Mouse (Mus musculus) stomach, embryonic 14.5 days (tissue): ENCODE results near the gene Evi2. TPM values are rescaled to one million over a fixed set of nuclear protein-coding genes. Genes with fewer than 3 reads are reported as not detected.

Experiments
- ATAC-seq: fragments of 200-750 bp; cut with Nextera tagmentation; 2 replicates; pipeline ENCODE4 v1.8.0; 2017; ENCODE audit warnings: low read depth, moderate TSS enrichment; ENCODE audit not compliant: insufficient number of reproducible peaks, insufficient read depth, low FRiP score
- H3K27ac ChIP-seq: fragments of 300-500 bp; sonication (generic); 2 replicates; pipeline ENCODE4 v1.5.1; 2014; ENCODE audit warnings: mild to moderate bottlenecking, low read length, moderate library complexity, mixed read lengths
- H3K27me3 ChIP-seq: fragments of 300-500 bp; sonication (generic); 2 replicates; pipeline ENCODE4 v1.6.1; 2014; ENCODE audit warnings: low read length, control low read depth, mixed read lengths; ENCODE audit not compliant: control insufficient read depth, insufficient read depth
- H3K36me3 ChIP-seq: fragments of 300-500 bp; sonication (generic); 2 replicates; pipeline ENCODE4 v1.6.1; 2014; ENCODE audit warnings: mild to moderate bottlenecking, control low read depth, low read length, moderate library complexity, mixed read lengths; ENCODE audit not compliant: control insufficient read depth, insufficient read depth
- H3K4me1 ChIP-seq: fragments of 300-500 bp; sonication (generic); 2 replicates; pipeline ENCODE4 v1.6.1; 2014; ENCODE audit warnings: low read length, control low read depth, mixed read lengths; ENCODE audit not compliant: control insufficient read depth, insufficient read depth
- H3K4me2 ChIP-seq: fragments of 300-500 bp; sonication (generic); replicated peaks from 2 replicates; pipeline ENCODE4 v1.6.1; 2014; ENCODE audit warnings: low read depth, low read length, control low read depth
- H3K4me3 ChIP-seq: fragments of 300-500 bp; sonication (generic); 2 replicates; pipeline ENCODE4 v1.5.1; 2014; ENCODE audit warnings: low read depth, low read length, control low read depth
- H3K9ac ChIP-seq: fragments of 300-500 bp; sonication (generic); replicated peaks from 2 replicates; pipeline ENCODE4 v1.6.1; 2014; ENCODE audit warnings: low read depth, mild to moderate bottlenecking, control low read depth, low read length, moderate library complexity, mixed read lengths
- H3K9me3 ChIP-seq: fragments of 300-500 bp; sonication (generic); 2 replicates; pipeline ENCODE4 v1.6.1; 2016; ENCODE audit warnings: low read depth, low read length, control low read depth; ENCODE audit not compliant: control insufficient read depth
- WGBS: fragments of 180-500 bp; shearing (Covaris S2); extraction: QIAGEN DNeasy Blood & Tissue Kit; methylation state at CpG from one replicate; pipeline ENCODE4 v1.1.7; 2014; 5-methylcytosine and 5-hydroxymethylcytosine counted together
- polyA plus RNA-seq: library from polyadenylated mRNA; unstranded; fragments of >200 nt; fragmentation: Nextera tagmentation; extraction: Ambion mirVana; gene quantifications from 2 replicates; pipeline ENCODE4 v1.2.1, GENCODE M21; 2014

The Evi2 gene
- polyA plus RNA-seq, 1 experiment from 2014 or later, result 2.2 TPM

GRCm38 (mm10) chr11:79529736-79530135, 653 bp downstream of the Evi2 start:
- Histone ChIP-seq H3K9me3 (no peaks in the 10 kb centered on the region), H3K4me1 (0 out of 2 replicates have a peak, but pooled peaks cover 4% of the 10 kb centered on the region), H3K36me3 (peaks cover 4% of the 10 kb centered on the region; the same call in 1 of the 2 replicates), H3K4me3 (no peak overlapping the region), H3K9ac (no peak overlapping the region), H3K27me3 (no peaks in the 10 kb centered on the region), H3K27ac (no peak overlapping the region), H3K4me2 (no peak overlapping the region)
- 90% methylated on average over 2 of the region's 2 CpGs for WGBS
- no peak for ATAC-seq

- WGBS, result 96% methylated on average over 6 of the region's 6 CpGs
- no peak overlapping the region for H3K27ac ChIP-seq
These were observed 1.2 kb downstream of the Evi2 start for GRCm38 (mm10) chr11:79529226-79529625.

GRCm38 (mm10) chr11:79528601-79529000, 1.8 kb downstream of the Evi2 start:
- no peak overlapping the region for H3K9ac ChIP-seq
- no peaks in the 10 kb centered on the region for H3K4me1 ChIP-seq
- peaks cover 4% of the 10 kb centered on the region; the same call in 1 of the 2 replicates for H3K36me3 ChIP-seq
- no peaks in the 10 kb centered on the region for H3K27me3 ChIP-seq
- no peaks in the 10 kb centered on the region for H3K9me3 ChIP-seq
- H3K4me2 ChIP-seq, result no peak overlapping the region
- ATAC-seq, result no peak
- no peak overlapping the region for H3K27ac ChIP-seq
- H3K4me3 ChIP-seq, result no peak overlapping the region
- WGBS, result 78% methylated on average over 3 of the region's 3 CpGs

More at GRCm38 (mm10) chr11:79529226-79529625, 1.2 kb downstream of the Evi2 start:
- H3K4me3 ChIP-seq, result no peak overlapping the region
- no peak for ATAC-seq
- H3K4me2 ChIP-seq, result no peak overlapping the region
- H3K27me3 ChIP-seq, result no peaks in the 10 kb centered on the region
- 0 out of 2 replicates have a peak, but pooled peaks cover 4% of the 10 kb centered on the region for H3K4me1 ChIP-seq
- H3K9ac ChIP-seq, result no peak overlapping the region
- no peaks in the 10 kb centered on the region for H3K9me3 ChIP-seq
- peaks cover 4% of the 10 kb centered on the region; the same call in 1 of the 2 replicates for H3K36me3 ChIP-seq

GRCm38 (mm10) chr11:79527739-79528384, 2.5 kb downstream of the Evi2 start:
- H3K9ac ChIP-seq, result no peak overlapping the region
- H3K4me2 ChIP-seq, result no peak overlapping the region
- H3K9me3 ChIP-seq, result no peaks in the 10 kb centered on the region
- ATAC-seq, result no peak
- no peak overlapping the region for H3K27ac ChIP-seq
- 88% methylated on average over 5 of the region's 5 CpGs for WGBS
- H3K36me3 ChIP-seq, result peaks cover 4% of the 10 kb centered on the region; the same call in 1 of the 2 replicates
- H3K27me3 ChIP-seq, result no peaks in the 10 kb centered on the region
- H3K4me1 ChIP-seq, result no peaks in the 10 kb centered on the region
- H3K4me3 ChIP-seq, result no peak overlapping the region

GRCm38 (mm10) chr11:79527015-79527738, 3.2 kb downstream of the Evi2 start:
- Histone ChIP-seq H3K4me1 (no peaks in the 10 kb centered on the region), H3K4me3 (no peak overlapping the region), H3K36me3 (peaks cover 4% of the 10 kb centered on the region; the same call in 1 of the 2 replicates), H3K27me3 (no peaks in the 10 kb centered on the region), H3K9me3 (no peaks in the 10 kb centered on the region), H3K4me2 (no peak overlapping the region), H3K27ac (no peak overlapping the region), H3K9ac (no peak overlapping the region)
- 76% methylated on average over 15 of the region's 15 CpGs for WGBS
- ATAC-seq, result no peak

- no peaks in the 10 kb centered on the region for H3K27me3 ChIP-seq
- H3K9ac ChIP-seq, result no peak overlapping the region
- no peak for ATAC-seq
- H3K4me3 ChIP-seq, result no peak overlapping the region
- H3K36me3 ChIP-seq, result peaks cover 4% of the 10 kb centered on the region; the same call in 1 of the 2 replicates
- no peaks in the 10 kb centered on the region for H3K9me3 ChIP-seq
- H3K4me1 ChIP-seq, result no peaks in the 10 kb centered on the region
- no peak overlapping the region for H3K4me2 ChIP-seq
- H3K27ac ChIP-seq, result no peak overlapping the region
- 88% methylated on average over 3 of the region's 3 CpGs for WGBS
These were observed 3.8 kb downstream of the Evi2 start for GRCm38 (mm10) chr11:79526549-79526948.

- Histone ChIP-seq H3K4me2 (no peak overlapping the region), H3K9me3 (no peaks in the 10 kb centered on the region), H3K4me3 (no peak overlapping the region), H3K27me3 (no peaks in the 10 kb centered on the region), H3K4me1 (no peaks in the 10 kb centered on the region), H3K27ac (no peak overlapping the region), H3K36me3 (peaks cover 2% of the 10 kb centered on the region; the same call in 1 of the 2 replicates), H3K9ac (no peak overlapping the region)
- WGBS, result 94% methylated on average over 1 of the region's 1 CpGs
- ATAC-seq, result no peak
These were observed 6.1 kb downstream of the Evi2 start for GRCm38 (mm10) chr11:79524310-79524575.

GRCm38 (mm10) chr11:79523560-79524309, 6.7 kb downstream of the Evi2 start, which contains the start of gene Evi2b:
Gene Evi2b, minus strand, starts transcription at chr11:79523762.
- no peak within 1 kb of the TSS for H3K4me2 ChIP-seq
- peaks cover 2% of the 10 kb centered on the region; the same call in 1 of the 2 replicates for H3K36me3 ChIP-seq
- H3K27me3 ChIP-seq, result no peaks in the 10 kb centered on the region
- H3K27ac ChIP-seq, result no peak within 1 kb of the TSS
- ATAC-seq, result no peak
- no peak within 1 kb of the TSS for H3K4me3 ChIP-seq
- 66% methylated on average over 10 of the region's 10 CpGs for WGBS
- no peak within 1 kb of the TSS for H3K9ac ChIP-seq
- no peaks in the 10 kb centered on the region for H3K9me3 ChIP-seq
- no peaks in the 10 kb centered on the region for H3K4me1 ChIP-seq
